Mouse (Mus musculus): ENCODE results near the gene Myo10. TPM values are rescaled to one million over a fixed set of nuclear protein-coding genes. Genes with fewer than 3 reads are reported as not detected.

Myo10 gene
- polyA plus RNA-seq, 1 experiment from 2014 or later = 3.9 TPM

DNA sequence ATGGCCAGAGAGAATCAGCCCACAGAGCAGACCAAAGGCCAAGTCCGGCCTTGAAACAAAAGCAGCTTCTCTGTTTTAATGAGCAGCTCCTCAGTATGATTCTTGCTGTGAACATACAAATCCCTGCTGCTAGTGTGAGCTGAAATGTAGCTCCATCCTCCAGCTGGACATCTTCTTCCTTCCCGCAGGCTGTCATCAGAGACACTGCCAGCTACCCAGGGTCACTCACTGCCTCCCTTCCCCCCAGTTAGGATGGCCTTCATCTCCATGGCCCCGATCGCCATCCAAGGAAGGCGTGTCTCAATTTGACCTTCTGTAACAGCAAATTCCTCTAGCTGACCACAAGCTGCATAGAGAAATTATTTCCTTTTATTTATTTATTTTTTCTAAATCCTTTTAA lies 32.4 kb upstream of the Myo10 start:
- WGBS (ENCODE audit: insufficient replicate concordance) = 64% methylated on average over 5 of the region's 5 CpGs
- Histone ChIP-seq H3K4me2 (no peak overlapping the region), H3K36me3 (replicated peaks) (no peaks in the 10 kb centered on the region), H3K4me3 (replicated peaks) (no peak overlapping the region), H3K9me3 (replicated peaks) (no peaks in the 10 kb centered on the region), H3K9ac (no peak overlapping the region), H3K27me3 (no peaks in the 10 kb centered on the region), H3K27ac (replicated peaks) (peak overlapping the region; percentile 57; the same call in 1 of the 2 replicates), H3K4me1 (replicated peaks) (no peaks in the 10 kb centered on the region)
- ATAC-seq (ENCODE audit: insufficient read depth) = no peak

- no peak overlapping the region for H3K27ac ChIP-seq (replicated peaks)
- H3K4me1 ChIP-seq (replicated peaks) = no peaks in the 10 kb centered on the region
- H3K9ac ChIP-seq = no peak overlapping the region
- ATAC-seq (ENCODE audit: insufficient read depth) = no peak
- no peaks in the 10 kb centered on the region for H3K27me3 ChIP-seq
- no peaks in the 10 kb centered on the region for H3K36me3 ChIP-seq (replicated peaks)
- no peaks in the 10 kb centered on the region for H3K9me3 ChIP-seq (replicated peaks)
- WGBS (ENCODE audit: insufficient replicate concordance) = 71% methylated on average over 7 of the region's 7 CpGs
- no peak overlapping the region for H3K4me2 ChIP-seq
- H3K4me3 ChIP-seq (replicated peaks) = no peak overlapping the region
These were observed 31.4 kb upstream of the Myo10 start for GRCm38 (mm10) chr15:25590891-25591290.

DNA sequence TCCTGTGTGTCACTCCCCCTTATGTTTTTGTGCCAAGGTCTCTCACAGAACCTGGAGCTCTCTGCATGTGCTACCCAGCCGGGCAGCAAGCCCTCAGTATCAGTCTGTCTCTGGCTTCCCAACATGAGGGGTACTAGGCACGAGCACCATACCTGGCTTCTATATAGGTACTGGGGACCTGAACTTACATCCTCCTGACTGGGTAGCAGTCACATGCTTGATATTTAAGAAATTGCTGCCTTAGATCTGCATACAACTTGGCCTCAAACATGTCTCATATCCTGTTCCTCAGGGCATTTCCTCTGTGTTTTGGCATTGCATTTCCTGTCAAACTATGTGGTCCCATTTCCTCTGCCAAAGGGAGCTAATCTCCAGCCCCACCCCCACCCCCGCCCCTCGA lies 30.4 kb upstream of the Myo10 start:
- Histone ChIP-seq H3K4me2 (no peak overlapping the region), H3K9me3 (replicated peaks) (no peaks in the 10 kb centered on the region), H3K27me3 (no peaks in the 10 kb centered on the region), H3K36me3 (replicated peaks) (no peaks in the 10 kb centered on the region), H3K4me3 (replicated peaks) (no peak overlapping the region), H3K9ac (no peak overlapping the region), H3K27ac (replicated peaks) (no peak overlapping the region), H3K4me1 (replicated peaks) (no peaks in the 10 kb centered on the region)
- 37% methylated on average over 4 of the region's 4 CpGs for WGBS (ENCODE audit: insufficient replicate concordance)
- ATAC-seq (ENCODE audit: insufficient read depth) = no peak

DNA sequence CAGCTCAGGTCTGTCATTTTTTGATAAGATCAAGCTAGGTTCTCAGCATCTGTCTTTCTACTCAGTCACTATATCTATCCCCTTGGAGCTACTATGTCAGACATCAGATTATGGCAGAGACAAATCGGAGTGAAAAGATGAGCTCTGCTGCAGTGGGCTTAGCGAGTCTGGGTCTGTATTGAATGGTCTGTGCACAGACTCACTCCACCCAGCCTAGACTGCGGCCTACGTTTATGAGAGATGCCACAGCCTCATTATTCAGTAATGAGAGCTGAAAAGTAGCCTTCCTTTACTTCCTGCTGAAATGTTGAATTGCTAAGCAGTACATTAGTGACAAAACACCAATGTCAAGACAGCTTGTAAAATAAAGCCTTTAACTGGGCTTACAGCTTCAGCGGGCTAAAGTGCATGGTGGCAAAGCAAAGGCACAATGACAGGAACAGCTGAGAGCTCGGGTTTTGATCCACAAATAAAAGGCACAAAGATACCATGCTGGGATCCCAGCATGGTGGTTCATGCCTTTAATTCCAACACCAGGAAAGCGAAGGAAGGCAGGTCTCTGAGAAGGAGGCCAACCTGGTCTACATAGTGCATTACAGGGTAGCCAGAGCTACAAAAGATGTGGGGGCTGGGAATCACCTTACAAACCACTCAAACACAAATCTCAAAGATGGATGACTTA lies 28.7 kb upstream of the Myo10 start:
- no peak for ATAC-seq (ENCODE audit: insufficient read depth)
- no peaks in the 10 kb centered on the region for H3K36me3 ChIP-seq (replicated peaks)

DNA sequence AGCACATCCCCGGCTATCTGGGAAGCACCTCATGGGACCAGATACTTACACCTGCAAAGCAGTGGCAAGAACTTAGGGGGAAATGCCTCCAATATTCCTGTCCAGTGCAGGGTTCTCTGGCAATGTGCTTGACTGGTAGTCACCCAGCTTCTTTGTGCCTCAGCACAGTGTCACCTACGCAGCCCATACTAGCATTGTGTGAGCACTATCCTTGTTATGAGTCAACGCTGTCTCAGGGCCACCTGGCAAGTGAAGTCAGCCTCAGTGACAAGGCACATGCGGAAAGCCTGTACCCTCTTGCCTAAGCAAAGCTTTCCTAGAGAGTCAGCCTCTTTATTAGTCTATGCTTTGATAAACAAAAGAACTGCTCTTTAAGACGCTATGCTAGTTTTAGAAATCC lies 24.0 kb upstream of the Myo10 start:
- Histone ChIP-seq H3K4me1 (replicated peaks) (no peaks in the 10 kb centered on the region), H3K4me2 (no peak overlapping the region), H3K36me3 (replicated peaks) (no peaks in the 10 kb centered on the region), H3K9ac (no peak overlapping the region), H3K27me3 (no peaks in the 10 kb centered on the region), H3K4me3 (replicated peaks) (no peak overlapping the region), H3K9me3 (replicated peaks) (no peaks in the 10 kb centered on the region), H3K27ac (replicated peaks) (no peak overlapping the region)
- no peak for ATAC-seq (ENCODE audit: insufficient read depth)
- 63% methylated on average over 5 of the region's 5 CpGs for WGBS (ENCODE audit: insufficient replicate concordance)

More for the DNA sequence above, 28.7 kb upstream of the Myo10 start:
- Histone ChIP-seq H3K9me3 (replicated peaks) (no peaks in the 10 kb centered on the region), H3K4me1 (replicated peaks) (no peaks in the 10 kb centered on the region), H3K27ac (replicated peaks) (no peak overlapping the region), H3K27me3 (no peaks in the 10 kb centered on the region), H3K9ac (no peak overlapping the region), H3K4me2 (no peak overlapping the region), H3K4me3 (replicated peaks) (no peak overlapping the region)
- 64% methylated on average over 7 of the region's 7 CpGs for WGBS (ENCODE audit: insufficient replicate concordance)

- H3K36me3 ChIP-seq (replicated peaks) = no peaks in the 10 kb centered on the region
- no peaks in the 10 kb centered on the region for H3K9me3 ChIP-seq (replicated peaks)
- WGBS (ENCODE audit: insufficient replicate concordance) = 67% methylated on average over 8 of the region's 8 CpGs
- no peaks in the 10 kb centered on the region for H3K27me3 ChIP-seq
- no peak for ATAC-seq (ENCODE audit: insufficient read depth)
- no peak overlapping the region for H3K4me3 ChIP-seq (replicated peaks)
- H3K4me1 ChIP-seq (replicated peaks) = peaks cover 2% of the 10 kb centered on the region; the same call in 1 of the 2 replicates
- H3K27ac ChIP-seq (replicated peaks) = no peak overlapping the region
- no peak overlapping the region for H3K4me2 ChIP-seq
- no peak overlapping the region for H3K9ac ChIP-seq
These were observed 20.0 kb upstream of the Myo10 start for GRCm38 (mm10) chr15:25602306-25602705.

- 70% methylated on average over 6 of the region's 6 CpGs for WGBS (ENCODE audit: insufficient replicate concordance)
- H3K4me2 ChIP-seq = no peak overlapping the region
- no peak overlapping the region for H3K4me3 ChIP-seq (replicated peaks)
- no peaks in the 10 kb centered on the region for H3K27me3 ChIP-seq
- no peaks in the 10 kb centered on the region for H3K36me3 ChIP-seq (replicated peaks)
- H3K9me3 ChIP-seq (replicated peaks) = no peaks in the 10 kb centered on the region
- H3K9ac ChIP-seq = no peak overlapping the region
- no peak for ATAC-seq (ENCODE audit: insufficient read depth)
- H3K4me1 ChIP-seq (replicated peaks) = peaks cover 12% of the 10 kb centered on the region
- H3K27ac ChIP-seq (replicated peaks) = no peak overlapping the region
These were observed 19.0 kb upstream of the Myo10 start for GRCm38 (mm10) chr15:25603286-25603685.

- H3K27me3 ChIP-seq = no peaks in the 10 kb centered on the region
- H3K4me1 ChIP-seq (replicated peaks) = peaks cover 21% of the 10 kb centered on the region
- no peak for ATAC-seq (ENCODE audit: insufficient read depth)
- no peak overlapping the region for H3K4me2 ChIP-seq
- H3K4me3 ChIP-seq (replicated peaks) = no peak overlapping the region
- no peak overlapping the region for H3K27ac ChIP-seq (replicated peaks)
- 33% methylated on average over 1 of the region's 1 CpGs for WGBS (ENCODE audit: insufficient replicate concordance)
- no peak overlapping the region for H3K9ac ChIP-seq
- no peaks in the 10 kb centered on the region for H3K9me3 ChIP-seq (replicated peaks)
- H3K36me3 ChIP-seq (replicated peaks) = no peaks in the 10 kb centered on the region
These were observed 18.1 kb upstream of the Myo10 start for GRCm38 (mm10) chr15:25604231-25604630.

DNA sequence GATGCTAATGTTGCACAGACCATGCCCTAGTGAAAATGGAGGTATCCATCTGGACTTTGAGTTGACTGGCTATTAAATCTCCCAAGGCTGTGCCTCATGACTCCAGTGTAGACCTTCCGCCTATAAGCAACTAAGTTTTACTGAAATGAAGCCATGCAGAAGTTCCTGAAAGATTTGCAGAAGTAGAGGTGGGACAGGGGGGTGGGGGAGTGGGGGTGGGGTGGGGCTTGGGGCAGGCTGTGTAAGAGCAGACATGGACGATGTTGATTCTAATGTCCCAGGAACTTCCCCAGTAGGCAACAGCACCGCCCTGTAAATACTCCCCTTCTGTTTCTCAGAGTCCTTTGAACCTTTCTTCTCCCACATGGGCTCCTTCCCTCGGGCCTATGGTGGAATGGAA lies 16.9 kb upstream of the Myo10 start:
- 45% methylated on average over 4 of the region's 4 CpGs for WGBS (ENCODE audit: insufficient replicate concordance)
- H3K4me3 ChIP-seq (replicated peaks) = no peak overlapping the region
- no peak overlapping the region for H3K4me2 ChIP-seq
- no peaks in the 10 kb centered on the region for H3K27me3 ChIP-seq
- no peak overlapping the region for H3K27ac ChIP-seq (replicated peaks)
- H3K9me3 ChIP-seq (replicated peaks) = no peaks in the 10 kb centered on the region
- H3K9ac ChIP-seq = no peak overlapping the region
- no peaks in the 10 kb centered on the region for H3K36me3 ChIP-seq (replicated peaks)
- H3K4me1 ChIP-seq (replicated peaks) = peaks cover 30% of the 10 kb centered on the region
- no peak for ATAC-seq (ENCODE audit: insufficient read depth)

DNA sequence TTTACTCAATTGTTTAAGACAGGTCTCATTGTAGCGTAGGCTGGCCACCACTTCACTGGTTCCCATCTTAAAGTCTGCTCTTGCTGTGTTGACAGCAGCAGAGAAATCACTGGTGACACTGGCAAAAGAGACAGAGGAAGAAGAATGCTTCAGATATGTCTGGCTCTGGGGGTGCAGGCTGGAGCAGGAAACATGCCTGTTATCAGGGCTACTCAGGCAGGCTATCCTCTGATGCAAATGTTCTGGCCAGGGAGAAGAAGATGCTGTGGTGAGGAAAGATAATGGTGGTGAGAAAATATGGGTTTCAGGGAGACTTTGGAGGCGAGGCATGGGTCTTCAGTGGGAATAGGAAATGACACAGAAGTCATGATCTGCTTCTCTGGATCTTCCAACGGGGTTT lies 13.6 kb upstream of the Myo10 start:
- no peaks in the 10 kb centered on the region for H3K36me3 ChIP-seq (replicated peaks)
- H3K9me3 ChIP-seq (replicated peaks) = no peaks in the 10 kb centered on the region
- H3K27me3 ChIP-seq = no peaks in the 10 kb centered on the region
- 10% methylated on average over 3 of the region's 3 CpGs for WGBS (ENCODE audit: insufficient replicate concordance)
- H3K4me3 ChIP-seq (replicated peaks) = no peak overlapping the region
- H3K4me1 ChIP-seq (replicated peaks) = peaks cover 38% of the 10 kb centered on the region
- H3K4me2 ChIP-seq = peak overlapping the region; percentile 51
- ATAC-seq (ENCODE audit: insufficient read depth) = peak; percentile 82
- H3K27ac ChIP-seq (replicated peaks) = 0 out of 2 replicates have a peak overlapping the region, but pooled peaks have one; percentile 41
- no peak overlapping the region for H3K9ac ChIP-seq

DNA sequence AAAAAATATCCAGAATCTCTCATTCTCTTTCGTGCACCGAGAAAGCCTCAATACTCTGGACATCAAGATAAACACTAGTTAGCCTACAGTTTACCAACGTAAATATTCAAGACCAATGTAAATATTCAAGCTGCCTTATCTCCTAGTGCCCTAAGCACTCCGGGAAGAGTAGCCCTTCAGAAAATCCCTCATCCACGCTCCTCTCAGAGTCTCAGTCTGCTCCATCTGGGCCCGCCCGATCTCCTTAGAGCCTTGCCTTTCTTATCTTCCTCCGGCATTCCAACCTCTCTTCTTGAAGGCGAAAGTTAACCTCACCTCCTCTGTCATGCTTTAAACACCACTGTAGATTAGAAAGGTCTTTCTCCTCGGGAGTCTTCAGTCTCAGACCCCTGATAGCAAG lies 13.1 kb upstream of the Myo10 start:
- H3K27me3 ChIP-seq = peaks cover 3% of the 10 kb centered on the region; the same call in 1 of the 2 replicates
- no peaks in the 10 kb centered on the region for H3K9me3 ChIP-seq (replicated peaks)
- 3% methylated on average over 10 of the region's 10 CpGs for WGBS (ENCODE audit: insufficient replicate concordance)
- no peaks in the 10 kb centered on the region for H3K36me3 ChIP-seq (replicated peaks)
- peak; percentile 75 for ATAC-seq (ENCODE audit: insufficient read depth)
- H3K4me3 ChIP-seq (replicated peaks) = no peak overlapping the region
- peak overlapping the region; percentile 41; the same call in 1 of the 2 replicates for H3K27ac ChIP-seq (replicated peaks)
- peak overlapping the region; percentile 51 for H3K4me2 ChIP-seq
- H3K4me1 ChIP-seq (replicated peaks) = peaks cover 38% of the 10 kb centered on the region
- 0 out of 2 replicates have a peak overlapping the region, but pooled peaks have one; percentile 25 for H3K9ac ChIP-seq

DNA sequence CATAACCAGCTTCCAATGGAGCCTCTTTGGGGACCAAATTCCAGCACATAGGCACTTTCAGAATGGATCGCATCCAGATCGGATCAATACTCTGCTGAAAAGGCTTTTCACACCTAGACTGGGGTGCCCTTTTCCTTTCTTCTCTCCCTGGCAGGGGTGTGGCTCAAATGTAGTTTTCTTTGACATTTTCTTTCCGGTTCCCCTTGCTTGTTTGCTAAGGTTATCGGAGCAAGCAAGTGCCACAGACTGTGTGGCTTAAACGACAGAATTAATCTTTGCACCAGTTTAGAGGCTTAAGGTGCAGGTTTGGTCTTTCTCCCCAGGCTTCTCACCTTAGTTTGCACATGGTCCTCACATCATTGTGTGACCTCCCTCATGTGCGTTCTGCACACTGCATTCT lies 11.1 kb upstream of the Myo10 start:
- no peak overlapping the region for H3K27ac ChIP-seq (replicated peaks)
- no peak for ATAC-seq (ENCODE audit: insufficient read depth)
- no peak overlapping the region; the same call in 1 of the 2 replicates for H3K4me2 ChIP-seq
- no peaks in the 10 kb centered on the region for H3K9me3 ChIP-seq (replicated peaks)
- WGBS (ENCODE audit: insufficient replicate concordance) = 48% methylated on average over 6 of the region's 6 CpGs
- H3K27me3 ChIP-seq = peaks cover 4% of the 10 kb centered on the region; the same call in 1 of the 2 replicates
- H3K4me3 ChIP-seq (replicated peaks) = no peak overlapping the region; the same call in 1 of the 2 replicates
- no peak overlapping the region for H3K9ac ChIP-seq
- H3K36me3 ChIP-seq (replicated peaks) = no peaks in the 10 kb centered on the region
- H3K4me1 ChIP-seq (replicated peaks) = peaks cover 38% of the 10 kb centered on the region

Data from liver, embryonic 15.5 days (tissue).